In genomic region chr11:48249315-48249714, GRCm38 (mm10) we compare ENCODE assay signal across 21 mouse cellular contexts.
DNase-seq lines count a peak whose midpoint lies in the region; ATAC-seq and TF ChIP-seq lines count a peak whose summit lies in the region.
"Had no signal": no experiment of that assay in that cellular context is flagged by ENCODE, and none has a peak within 500 bp of the region (broad histone marks: within the 10 kb centered on the region; RNA-seq: fewer than 3 reads in every experiment).

No protein-coding gene starts in this region.

- H3K4me1 ChIP-seq in heart, embryonic 10.5 days: no peaks in the 10 kb centered on the region
- H3K4me1 ChIP-seq in midbrain, embryonic 15.5 days: no peaks in the 10 kb centered on the region
- H3K4me1 ChIP-seq in forebrain, postnatal 0 days (ENCODE audit: insufficient read depth): no peaks in the 10 kb centered on the region
- H3K4me1 ChIP-seq: hindbrain, embryonic 15.5 days; limb, embryonic 12.5 days; midbrain, embryonic 10.5 days; neural tube, embryonic 12.5 days had no signal

- H3K27me3 ChIP-seq in heart, embryonic 10.5 days (ENCODE audit: insufficient read depth, poor library complexity, severe bottlenecking): no peaks in the 10 kb centered on the region
- no peaks in the 10 kb centered on the region for H3K27me3 ChIP-seq in midbrain, embryonic 15.5 days (replicated peaks)
- H3K27me3 ChIP-seq in forebrain, postnatal 0 days (ENCODE audit: insufficient read depth, low read length): no peaks in the 10 kb centered on the region
- H3K27me3 ChIP-seq: CH12.LX; forebrain, embryonic 15.5 days; heart, embryonic 13.5 days; hindbrain, embryonic 15.5 days; limb, embryonic 12.5 days; neural tube, embryonic 12.5 days had no signal

- DNase-seq in heart, adult 18-20 months: peak; percentile 57 to 81
- no peak for DNase-seq in heart, embryonic 10.5 days (ENCODE audit: low spot score)
- peak; percentile 1 for DNase-seq in R1 (ENCODE audit: low read depth, low spot score)
- peak; percentile 28 for DNase-seq in heart, postnatal 25 days (ENCODE audit: low spot score)
- DNase-seq in lung, postnatal 25 days (ENCODE audit: low spot score): peak; percentile 65
- no peak for DNase-seq in forebrain, postnatal 0 days
- DNase-seq: adrenal gland, postnatal 14 days; cerebellum, adult 2 months; kidney, postnatal 14 days; right cerebral cortex, postnatal 14 days; thymus, postnatal 14 days had no signal

- no peak for ATAC-seq in midbrain, embryonic 15.5 days (replicated peaks)
- ATAC-seq in forebrain, postnatal 0 days: no peak
- ATAC-seq: forebrain, embryonic 15.5 days; intestine, embryonic 16.5 days had no signal

- H3K9me3 ChIP-seq in heart, embryonic 10.5 days: no peaks in the 10 kb centered on the region
- H3K9me3 ChIP-seq in midbrain, embryonic 15.5 days: no peaks in the 10 kb centered on the region
- H3K9me3 ChIP-seq in forebrain, postnatal 0 days (ENCODE audit: low read length): no peaks in the 10 kb centered on the region
- H3K9me3 ChIP-seq: forebrain, embryonic 15.5 days; heart, embryonic 13.5 days; hindbrain, embryonic 15.5 days; limb, embryonic 12.5 days; midbrain, embryonic 10.5 days; neural tube, embryonic 12.5 days had no signal

- H3K9ac ChIP-seq in midbrain, embryonic 15.5 days: no peak overlapping the region
- H3K9ac ChIP-seq in forebrain, postnatal 0 days: no peak overlapping the region
- H3K9ac ChIP-seq: forebrain, embryonic 15.5 days; heart, embryonic 13.5 days; hindbrain, embryonic 15.5 days; limb, embryonic 12.5 days; neural tube, embryonic 12.5 days had no signal

- TF ChIP-seq CTCF in forebrain, postnatal 0 days (IDR thresholded peaks at IDR 0.05; ENCODE audit: low read depth): no peak

- H3K4me2 ChIP-seq in midbrain, embryonic 15.5 days: no peak overlapping the region
- H3K4me2 ChIP-seq in forebrain, postnatal 0 days (ENCODE audit: low read depth): no peak overlapping the region
- H3K4me2 ChIP-seq: forebrain, embryonic 15.5 days; heart, embryonic 13.5 days; hindbrain, embryonic 15.5 days; limb, embryonic 12.5 days; neural tube, embryonic 12.5 days had no signal

- H3K36me3 ChIP-seq in heart, embryonic 10.5 days: no peaks in the 10 kb centered on the region
- no peaks in the 10 kb centered on the region for H3K36me3 ChIP-seq in midbrain, embryonic 15.5 days (replicated peaks)
- no peaks in the 10 kb centered on the region for H3K36me3 ChIP-seq in forebrain, postnatal 0 days (ENCODE audit: insufficient read depth)
- H3K36me3 ChIP-seq: forebrain, embryonic 15.5 days; heart, embryonic 13.5 days; hindbrain, embryonic 15.5 days; limb, embryonic 12.5 days; midbrain, embryonic 10.5 days; neural tube, embryonic 12.5 days had no signal

- intact Hi-C loops in heart, postnatal 25 days (cut with DNase I): no loop called here

- H3K27ac ChIP-seq in heart, embryonic 10.5 days: no peak overlapping the region
- H3K27ac ChIP-seq in midbrain, embryonic 15.5 days: no peak overlapping the region
- no peak overlapping the region for H3K27ac ChIP-seq in forebrain, postnatal 0 days (ENCODE audit: low read depth, low read length)
- H3K27ac ChIP-seq: forebrain, embryonic 15.5 days; heart, embryonic 13.5 days; hindbrain, embryonic 15.5 days; limb, embryonic 12.5 days; midbrain, embryonic 10.5 days; neural tube, embryonic 12.5 days had no signal

- WGBS in heart, embryonic 10.5 days: 16% methylated on average over 1 of the region's 1 CpGs
- WGBS in midbrain, embryonic 15.5 days: 84% methylated on average over 1 of the region's 1 CpGs
- WGBS in forebrain, postnatal 0 days: 90% methylated on average over 1 of the region's 1 CpGs

- no peak overlapping the region for H3K4me3 ChIP-seq in heart, embryonic 10.5 days
- no peak overlapping the region for H3K4me3 ChIP-seq in midbrain, embryonic 15.5 days
- H3K4me3 ChIP-seq in forebrain, postnatal 0 days (ENCODE audit: low read depth, low read length): no peak overlapping the region
- H3K4me3 ChIP-seq: erythroblast, embryonic 14.5 days; forebrain, embryonic 15.5 days; heart, embryonic 13.5 days; hindbrain, embryonic 15.5 days; limb, embryonic 12.5 days; midbrain, embryonic 10.5 days; neural tube, embryonic 12.5 days had no signal

Comparison
In these comparisons a context has a peak if more than half of its experiments do, and no peak if none do; other contexts are left out.
1. DNase-seq: peak in heart, adult 18-20 months (2 of 2), R1 (single experiment), heart, postnatal 25 days (single experiment) and lung, postnatal 25 days (single experiment); none in heart, embryonic 10.5 days (single experiment) and forebrain, postnatal 0 days (single experiment).